Mouse (Mus musculus) testis, adult 2 months (tissue): ENCODE data around the gene Atg3.

Experiments
- CTCF ChIP-seq: fragments of 200-500 bp; IDR thresholded peaks from 2 replicates; pipeline ENCODE4 v1.5.1; 2012; ENCODE audit warnings: low read depth, mild to moderate bottlenecking, inconsistent platforms, low read length, moderate library complexity; ENCODE audit not compliant: control insufficient read depth, insufficient read depth, insufficient replicate concordance
- POLR2A ChIP-seq: fragments of 200-500 bp; IDR thresholded peaks from 2 replicates; pipeline ENCODE4 v1.6.1; 2012; ENCODE audit warnings: low read depth, mild to moderate bottlenecking, inconsistent platforms, low read length, moderate library complexity; ENCODE audit not compliant: control insufficient read depth

GRCm38 (mm10) chr16:45158136-45158521 lies 456 bp upstream of the Atg3 start:
- no peak; the same call in 1 of the 2 replicates for TF ChIP-seq CTCF
- peak; percentile 45; the same call in 1 of the 2 replicates for TF ChIP-seq POLR2A
